Mouse (Mus musculus): ENCODE results near the gene Gm5737. TPM values are rescaled to one million over a fixed set of nuclear protein-coding genes. Genes with fewer than 3 reads are reported as not detected.

The Gm5737 gene
- total RNA-seq, 2 experiments from 2014 or later = not detected

DNA sequence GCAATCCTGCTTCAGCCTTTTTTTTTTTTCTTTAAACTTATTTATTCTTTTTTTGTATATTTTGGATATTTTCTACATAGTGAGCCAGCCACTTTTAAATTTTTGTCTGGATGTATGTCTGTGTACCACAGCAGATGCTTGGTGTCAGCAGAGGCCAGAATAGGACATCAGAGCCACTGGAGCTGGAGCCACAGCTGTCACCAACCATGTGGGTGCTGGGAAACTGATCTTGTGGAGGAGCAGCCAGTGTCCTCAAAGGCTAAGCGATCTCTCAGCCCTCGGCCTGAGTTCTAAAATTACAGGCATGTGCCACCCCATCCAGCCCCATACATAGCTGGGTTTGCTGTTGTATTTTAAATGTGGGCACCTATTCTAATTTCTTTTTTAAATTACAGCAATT lies 27.6 kb downstream of the Gm5737 start:
- no peak for DNase-seq (ENCODE audit: low spot score)
- intact Hi-C loops (cut with DNase I) = loop anchor here (5.0 to 10.0 kb wide), 4 partner anchors 143 to 275 kb away; partner anchors contain the start of genes Cdr2, Mettl9 and Mfsd13b

DNA sequence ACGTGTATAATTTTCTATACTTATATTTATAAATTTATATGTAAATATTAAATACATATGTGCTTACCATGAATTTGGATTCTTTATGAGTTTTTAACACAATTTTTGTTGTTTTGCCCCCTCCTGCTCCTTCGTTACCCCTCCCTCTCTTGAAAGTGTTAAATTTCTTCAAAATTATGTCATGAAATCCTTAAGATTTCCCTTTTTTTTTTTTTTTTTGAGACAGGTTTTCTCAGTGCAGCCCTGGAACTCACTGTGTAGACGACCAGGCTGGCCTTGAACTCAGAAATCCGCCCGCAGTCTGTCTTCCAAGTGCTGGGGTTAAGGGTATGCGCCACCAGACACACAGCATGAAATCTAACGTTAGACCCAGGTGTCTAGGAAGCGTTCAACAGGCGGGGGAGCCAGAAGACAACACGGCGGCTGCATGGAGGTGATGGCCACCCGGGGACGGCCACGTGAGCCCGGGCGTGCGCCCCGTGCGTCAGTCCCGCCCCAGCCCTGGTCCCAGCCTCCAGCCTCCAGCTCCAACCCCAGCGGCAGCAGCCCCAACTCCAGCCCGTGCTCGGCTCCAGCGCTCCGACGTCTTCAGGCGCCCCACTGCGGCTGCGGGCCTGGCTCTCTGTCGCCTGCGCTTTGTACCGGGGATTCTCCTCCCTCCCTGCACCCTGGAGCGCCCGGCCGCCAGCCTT lies 30.3 kb downstream of the Gm5737 start, which contains the start of gene Eef2k:
Gene Eef2k (plus strand): TSS at position 487 of the 692 bp plus-strand sequence.
- intact Hi-C loops (cut with DNase I) = no loop called here
- peak; percentile 81 for DNase-seq (ENCODE audit: low spot score)

DNA sequence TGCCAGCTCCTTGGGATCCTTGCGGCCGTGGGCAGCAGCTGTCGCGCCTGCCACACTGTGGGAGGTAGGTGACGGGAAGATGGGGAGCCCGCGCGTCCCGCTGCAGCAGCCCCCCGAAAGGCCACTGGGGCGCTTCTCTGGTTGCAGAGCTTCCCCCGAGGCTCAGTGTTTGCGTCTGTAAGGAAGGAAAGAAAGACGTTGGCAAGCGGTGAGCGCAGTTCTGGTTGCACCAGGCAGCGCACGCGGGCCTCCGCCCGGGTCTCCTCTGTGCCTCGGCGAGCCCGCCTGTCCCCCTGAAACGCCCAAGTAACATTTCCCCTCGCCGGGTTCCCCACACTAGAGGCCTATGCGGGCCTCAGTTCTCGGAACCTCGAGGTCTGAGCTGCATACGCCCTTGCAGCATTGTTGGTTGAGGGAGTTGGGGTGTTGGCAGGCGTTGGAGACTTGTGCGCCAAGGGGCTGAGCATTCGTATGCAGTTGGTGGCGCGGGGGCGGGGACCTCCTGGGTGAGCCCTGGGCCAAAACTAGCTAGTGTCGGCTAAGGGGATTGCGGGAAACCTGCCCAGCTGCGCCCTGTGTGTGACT lies 31.0 kb downstream of the Gm5737 start:
- intact Hi-C loops (cut with DNase I) = no loop called here
- peak; percentile 79 for DNase-seq (ENCODE audit: low spot score)

DNA sequence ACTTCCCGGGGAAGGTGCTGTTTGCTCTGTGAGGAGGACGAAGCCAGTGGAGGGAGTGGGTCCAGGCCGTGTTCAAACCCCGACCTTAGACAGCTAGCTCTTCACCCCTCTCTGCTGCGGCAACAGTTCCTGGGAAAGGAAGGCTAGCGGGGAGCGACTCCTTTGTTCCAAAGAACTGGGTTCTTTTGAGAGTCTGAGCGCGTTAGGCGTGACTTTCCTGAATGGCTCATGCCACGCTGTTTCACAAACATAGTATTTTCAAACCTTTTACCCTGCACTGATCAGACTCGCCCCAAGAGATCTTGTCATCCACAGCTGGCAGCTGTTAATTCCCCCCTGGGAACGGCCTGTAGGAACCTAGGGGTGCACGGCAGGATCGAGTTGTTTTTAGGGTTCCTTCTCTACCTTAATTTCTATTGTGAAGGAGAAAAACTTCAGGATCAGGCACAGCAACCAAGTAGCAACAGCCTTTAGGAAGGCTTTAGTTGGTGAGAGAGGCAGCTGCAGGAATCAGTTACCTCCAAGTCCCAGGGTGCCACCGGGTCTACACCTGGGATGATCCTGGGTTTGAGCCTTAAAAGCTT lies 31.8 kb downstream of the Gm5737 start:
- intact Hi-C loops (cut with DNase I) = loop anchor here (2.0 kb wide), 1 partner anchor 21 kb away; no protein-coding TSS in a partner anchor
- DNase-seq (ENCODE audit: low spot score) = no peak

DNA sequence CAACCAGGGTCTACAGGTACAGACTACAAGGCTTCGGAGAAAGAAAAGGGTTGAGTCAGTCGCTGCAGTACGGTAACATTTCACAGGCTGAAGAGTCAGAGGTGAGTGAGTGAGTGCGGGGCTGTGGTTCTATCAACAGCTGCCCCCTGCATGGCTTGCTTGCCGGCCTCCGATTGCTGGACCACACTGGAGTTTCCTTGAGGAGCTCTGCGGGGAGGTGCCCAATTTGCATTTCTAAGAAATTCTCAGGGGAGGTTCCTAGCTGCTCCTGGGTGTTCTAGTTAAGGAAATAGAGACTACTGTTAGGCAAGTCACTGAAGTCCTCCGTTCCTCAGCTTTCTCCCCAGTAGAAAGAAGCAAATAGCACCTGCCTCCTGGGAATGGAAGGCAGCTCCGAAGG lies 32.5 kb downstream of the Gm5737 start:
- DNase-seq (ENCODE audit: low spot score) = no peak
- intact Hi-C loops (cut with DNase I) = loop anchor here (2.0 kb wide), 1 partner anchor 20 kb away; no protein-coding TSS in a partner anchor

DNA sequence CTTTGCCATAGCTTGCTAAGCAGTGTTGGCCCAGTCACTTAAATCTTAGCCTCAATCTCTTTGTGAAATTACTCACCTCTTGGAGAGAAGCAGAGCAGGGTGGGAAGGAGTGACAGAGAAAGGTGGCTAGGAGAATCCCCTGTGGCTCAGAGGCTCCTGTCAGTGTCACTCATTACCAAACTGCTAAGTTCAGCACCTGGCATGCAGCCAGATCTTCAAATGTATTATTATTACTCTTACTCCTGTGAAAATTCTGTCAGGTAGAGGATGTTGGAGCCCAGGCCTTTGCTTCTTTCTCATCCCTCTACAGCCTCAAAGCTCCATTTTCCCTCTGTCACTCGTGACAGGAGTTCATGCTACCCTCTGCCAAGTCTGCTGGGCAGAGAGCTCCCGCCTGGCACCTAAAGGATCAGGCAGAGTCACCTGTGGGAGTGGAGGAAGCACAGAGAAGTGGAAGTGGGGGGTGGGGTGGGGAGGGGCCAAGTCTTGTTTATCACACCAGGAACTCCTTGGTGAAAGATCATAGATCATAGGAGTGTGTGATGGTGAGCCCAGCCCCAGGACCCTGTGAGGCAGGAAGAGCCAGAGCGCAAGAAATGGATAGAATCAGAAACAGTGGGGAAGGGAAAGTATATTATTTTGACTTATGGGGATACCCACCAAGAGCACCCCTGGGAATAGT lies 36.8 kb downstream of the Gm5737 start:
- intact Hi-C loops (cut with DNase I) = no loop called here
- no peak for DNase-seq (ENCODE audit: low spot score)

DNA sequence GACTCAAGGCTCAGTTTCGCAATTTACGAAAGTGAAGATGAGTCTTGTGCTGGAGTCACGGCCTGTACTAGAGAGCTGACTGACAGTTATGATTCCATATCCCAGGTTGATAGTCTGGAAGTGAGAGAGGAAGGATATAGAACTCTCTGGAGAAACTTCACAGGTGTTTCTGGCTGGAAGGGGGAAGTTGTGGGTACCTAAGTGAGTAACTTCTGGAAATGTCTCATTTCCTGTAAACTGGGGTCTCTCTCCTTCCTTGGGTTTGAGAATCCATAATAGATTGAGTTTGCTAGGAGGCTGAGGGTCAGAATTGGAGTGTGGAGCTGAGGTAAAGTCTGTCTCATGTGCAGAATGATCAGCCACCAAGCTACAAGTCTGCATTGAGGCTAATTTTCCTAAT lies 38.0 kb downstream of the Gm5737 start:
- intact Hi-C loops (cut with DNase I) = no loop called here
- no peak for DNase-seq (ENCODE audit: low spot score)

DNA sequence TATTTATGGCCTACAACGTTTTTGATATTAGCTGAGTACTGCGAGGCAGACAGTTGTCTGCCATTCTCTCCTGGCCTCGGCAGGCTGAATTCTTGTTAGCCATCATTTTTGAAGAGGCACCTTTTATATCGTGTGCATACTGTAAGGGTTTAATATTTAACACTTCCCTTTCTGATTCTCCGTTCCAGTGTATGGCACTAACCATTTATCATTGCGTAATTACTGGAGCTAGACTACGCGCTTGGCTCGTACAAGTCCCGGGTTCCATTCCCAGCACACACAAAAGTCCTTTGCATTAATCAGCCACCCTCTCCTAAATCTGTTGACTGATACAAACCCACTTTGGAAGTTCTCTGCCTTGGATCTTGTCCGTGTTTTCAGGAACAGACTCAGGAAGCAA lies 47.7 kb downstream of the Gm5737 start:
- no peak for DNase-seq (ENCODE audit: low spot score)
- intact Hi-C loops (cut with DNase I) = no loop called here

DNA sequence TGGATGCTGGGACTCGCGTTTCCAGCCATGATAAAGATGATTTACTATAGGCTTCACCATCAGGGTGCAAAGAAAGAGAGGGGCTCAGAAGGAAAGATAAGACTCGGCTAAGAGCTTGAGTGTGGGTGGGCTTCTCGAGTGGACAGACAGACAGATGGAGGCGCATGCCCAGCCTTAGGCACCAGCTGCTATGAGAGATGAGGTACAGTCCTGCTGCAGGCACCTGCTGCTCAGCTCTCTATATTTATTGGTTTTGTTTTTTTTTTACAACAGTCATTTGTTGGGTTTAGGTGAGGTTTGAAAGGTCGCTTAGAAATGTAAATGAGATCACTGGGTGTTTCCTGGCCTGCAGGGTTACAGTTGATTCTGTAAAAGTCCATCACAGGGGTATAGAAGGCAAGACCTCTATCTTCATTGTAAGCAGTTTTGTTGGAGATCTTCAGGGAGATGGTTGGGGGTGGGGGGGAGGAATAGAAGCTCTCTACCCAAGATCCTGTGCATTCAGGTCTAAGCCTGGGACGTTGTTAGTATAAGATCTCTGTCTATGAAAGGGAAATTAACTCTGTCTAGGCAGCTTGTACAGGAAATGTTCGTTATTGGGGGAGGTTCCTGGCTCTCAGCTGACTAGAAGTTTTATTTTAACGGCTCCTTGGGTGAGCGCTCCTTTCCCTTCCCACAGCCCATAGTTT lies 48.8 kb downstream of the Gm5737 start:
- no peak for DNase-seq (ENCODE audit: low spot score)
- intact Hi-C loops (cut with DNase I) = no loop called here

DNA sequence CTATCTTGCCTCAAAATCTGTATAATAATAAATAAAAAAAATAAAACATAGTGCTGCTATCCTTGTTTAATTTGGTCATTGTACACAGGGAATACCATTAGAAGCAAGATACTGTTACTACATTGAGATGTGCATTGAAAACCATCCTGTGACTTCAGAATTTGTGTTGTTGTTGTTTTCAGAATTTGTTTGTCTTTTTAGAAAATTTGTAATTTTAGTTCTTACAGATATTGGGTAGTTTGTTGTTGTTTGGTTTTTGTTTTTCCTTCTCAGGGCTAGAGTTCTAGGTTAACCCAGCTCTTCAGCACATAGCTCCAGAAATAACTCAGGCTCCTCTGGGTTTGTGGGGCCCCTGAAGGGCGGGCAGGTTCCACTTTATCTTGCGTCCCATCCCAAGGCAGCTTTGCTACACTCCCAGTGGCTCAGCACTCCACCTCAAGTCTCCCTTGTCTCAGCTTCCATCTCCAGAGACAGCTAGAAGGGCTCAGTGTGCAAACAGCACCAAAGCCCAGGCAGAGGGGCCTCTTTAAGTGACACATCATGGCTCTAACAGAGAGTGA lies 49.4 kb downstream of the Gm5737 start:
- intact Hi-C loops (cut with DNase I) = no loop called here

DNA sequence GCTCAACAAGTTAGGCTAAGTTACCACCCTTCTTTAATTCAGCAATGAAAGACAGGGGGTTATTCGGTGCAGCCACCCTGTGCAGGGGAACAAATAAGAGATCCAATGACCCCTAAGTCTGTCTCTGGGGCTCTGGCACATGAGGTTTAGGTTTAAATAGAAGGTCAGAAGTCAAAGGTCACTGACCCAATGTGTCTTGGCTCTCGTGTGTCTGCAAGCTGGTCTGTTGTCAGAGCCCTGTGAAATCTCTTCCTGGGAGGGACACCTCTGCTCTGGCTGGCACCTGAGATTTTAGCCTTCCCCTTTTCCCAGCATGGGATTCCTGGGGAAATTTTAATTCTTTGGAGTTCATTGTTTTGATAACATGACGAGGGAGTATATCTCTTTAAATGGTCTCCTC lies 50.0 kb downstream of the Gm5737 start:
- intact Hi-C loops (cut with DNase I) = no loop called here
- DNase-seq (ENCODE audit: low spot score) = no peak

More for the DNA sequence above, 49.4 kb downstream of the Gm5737 start:
- DNase-seq (ENCODE audit: low spot score) = no peak

DNA sequence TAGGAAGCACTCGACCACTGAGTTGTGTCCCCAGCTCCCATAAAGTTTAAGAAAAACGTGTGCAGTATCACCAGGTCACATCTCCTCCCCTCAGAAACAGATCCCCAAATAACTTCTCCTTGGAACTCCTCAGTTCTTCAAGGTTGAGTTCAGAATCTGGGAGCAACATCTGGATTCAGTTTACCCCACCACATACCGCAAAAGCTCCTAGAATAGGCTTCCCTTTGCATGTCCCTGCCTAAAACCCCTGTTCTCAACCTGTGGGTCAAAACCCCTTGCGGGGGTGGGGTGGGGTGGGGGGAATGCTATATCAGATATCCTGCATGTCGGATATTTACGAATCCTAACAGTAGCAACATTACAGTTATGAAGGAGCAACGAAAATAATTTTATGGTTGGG lies 50.5 kb downstream of the Gm5737 start:
- DNase-seq (ENCODE audit: low spot score) = no peak
- intact Hi-C loops (cut with DNase I) = no loop called here

DNA sequence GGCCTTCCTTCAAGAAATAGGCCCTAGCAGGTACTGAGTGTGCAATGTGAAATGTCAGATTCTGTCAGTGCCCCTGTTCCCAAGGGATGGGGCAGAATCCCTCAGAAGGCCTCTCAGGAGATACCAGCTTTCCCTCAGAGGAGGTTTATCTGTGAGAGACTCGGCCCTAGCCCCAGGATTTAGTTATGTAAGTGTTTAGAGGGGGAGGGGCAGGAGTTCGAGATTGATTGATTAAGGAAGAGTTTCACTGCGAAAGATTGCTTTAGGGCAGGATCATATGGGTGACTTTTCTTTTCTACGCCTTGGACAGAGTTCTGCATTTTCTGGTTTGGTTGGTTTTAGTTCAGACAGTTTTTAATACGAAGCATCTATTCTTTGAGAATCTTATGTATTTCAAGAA lies 51.3 kb downstream of the Gm5737 start:
- intact Hi-C loops (cut with DNase I) = no loop called here
- DNase-seq (ENCODE audit: low spot score) = no peak

DNA sequence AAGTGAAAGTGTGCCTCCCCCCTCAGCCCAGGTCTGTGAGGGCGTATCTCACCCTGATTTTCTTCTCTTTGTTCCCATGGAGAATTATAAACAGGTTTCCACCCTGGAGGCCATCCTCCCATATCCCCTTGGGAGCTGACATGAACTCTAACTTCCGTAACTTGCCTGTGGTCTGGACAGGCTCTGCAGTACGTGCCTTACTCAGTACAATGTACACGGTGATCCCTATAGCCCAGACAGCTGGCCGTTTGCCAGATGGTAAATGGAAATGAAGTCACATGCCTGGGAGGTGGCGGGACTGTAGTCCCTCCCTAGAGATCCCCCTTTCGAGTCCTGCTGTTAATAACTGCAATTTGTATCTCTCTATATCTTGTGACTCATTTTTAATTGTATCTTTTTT lies 52.9 kb downstream of the Gm5737 start:
- no peak for DNase-seq (ENCODE audit: low spot score)

DNA sequence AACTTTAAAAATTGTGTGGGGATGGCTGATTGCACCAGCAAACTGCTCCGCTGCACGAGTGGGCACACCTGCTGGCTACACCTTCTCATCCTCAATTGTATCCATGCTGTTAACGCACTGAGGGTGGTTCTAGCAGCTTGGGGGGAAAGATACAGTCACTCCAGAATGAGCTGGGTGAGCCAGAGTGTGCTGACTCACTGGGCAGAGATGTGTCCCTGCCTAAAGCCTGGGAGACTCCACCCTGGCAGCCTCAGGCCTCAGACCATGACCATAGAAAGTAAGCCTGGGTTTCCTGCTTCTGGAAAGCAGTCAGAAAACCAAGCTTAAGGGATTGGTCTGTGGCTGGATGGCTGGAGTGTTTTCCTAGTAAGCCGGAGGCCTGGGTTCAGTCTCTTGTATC lies 53.7 kb downstream of the Gm5737 start:
- peak; percentile 50 for DNase-seq (ENCODE audit: low spot score)
- intact Hi-C loops (cut with DNase I) = loop anchor here (2.0 kb wide), 1 partner anchor 21 kb away; no protein-coding TSS in a partner anchor

More for the DNA sequence above, 52.9 kb downstream of the Gm5737 start:
- intact Hi-C loops (cut with DNase I) = loop anchor here (2.0 kb wide), 1 partner anchor 20 kb away; no protein-coding TSS in a partner anchor

DNA sequence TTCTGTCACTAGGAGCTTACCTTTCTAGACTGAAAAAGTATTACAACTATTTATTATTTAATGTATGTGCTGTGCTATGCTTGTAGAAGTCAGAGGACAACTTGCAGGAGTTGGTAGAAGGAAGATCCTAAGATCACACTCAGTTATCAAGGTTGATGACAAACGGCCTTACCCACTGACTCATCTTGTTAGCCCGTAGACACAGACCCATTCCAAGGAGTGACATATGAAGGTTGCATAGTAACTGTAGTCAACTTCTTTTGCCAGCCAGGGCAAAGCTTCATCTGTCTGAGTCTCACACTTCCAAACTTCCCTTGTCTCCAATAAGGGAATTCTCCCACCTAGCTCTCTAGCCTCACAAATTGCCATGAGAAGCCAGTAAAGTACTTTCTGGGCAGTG lies 54.5 kb downstream of the Gm5737 start:
- DNase-seq (ENCODE audit: low spot score) = no peak
- intact Hi-C loops (cut with DNase I) = no loop called here

DNA sequence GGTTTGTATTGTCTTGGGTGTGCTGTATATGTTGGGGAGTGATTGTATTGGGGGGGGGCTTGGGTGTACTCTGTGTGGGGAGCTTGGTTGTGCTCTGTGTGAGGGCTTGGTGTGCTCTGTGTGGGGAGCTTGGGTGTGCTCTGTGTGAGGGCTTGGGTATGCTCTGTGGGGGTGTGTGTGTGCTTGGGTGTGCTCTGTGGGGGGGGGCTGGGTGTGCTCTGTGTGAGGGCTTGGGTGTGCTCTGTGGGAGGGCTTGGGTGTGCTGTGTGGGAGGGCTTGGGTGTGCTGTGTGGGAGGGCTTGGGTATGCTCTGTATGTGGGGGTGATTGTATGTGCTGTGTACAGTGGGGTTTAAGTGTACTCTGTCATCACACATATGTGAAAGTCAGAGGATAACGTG lies 55.6 kb downstream of the Gm5737 start:
- DNase-seq (ENCODE audit: low spot score) = no peak
- intact Hi-C loops (cut with DNase I) = no loop called here

DNA sequence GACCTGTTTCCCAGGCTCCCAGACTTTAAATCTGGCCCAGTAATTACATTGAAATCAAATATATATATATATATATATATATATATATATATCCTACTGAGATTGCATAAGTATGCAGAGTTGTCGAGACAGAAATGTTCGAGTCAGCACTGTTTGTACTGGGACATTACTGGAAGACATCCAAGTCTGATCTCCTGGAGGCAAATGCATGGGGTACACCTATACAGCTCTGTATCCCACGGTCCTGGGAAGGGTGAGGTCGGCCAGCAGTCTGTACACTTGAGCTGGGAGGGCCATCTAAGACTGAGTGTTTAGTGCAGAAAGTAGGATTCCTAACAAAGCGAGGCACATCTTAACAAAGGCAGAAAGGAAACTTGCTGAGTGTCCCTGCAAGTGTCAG lies 57.7 kb downstream of the Gm5737 start:
- intact Hi-C loops (cut with DNase I) = no loop called here
- DNase-seq (ENCODE audit: low spot score) = no peak

DNA sequence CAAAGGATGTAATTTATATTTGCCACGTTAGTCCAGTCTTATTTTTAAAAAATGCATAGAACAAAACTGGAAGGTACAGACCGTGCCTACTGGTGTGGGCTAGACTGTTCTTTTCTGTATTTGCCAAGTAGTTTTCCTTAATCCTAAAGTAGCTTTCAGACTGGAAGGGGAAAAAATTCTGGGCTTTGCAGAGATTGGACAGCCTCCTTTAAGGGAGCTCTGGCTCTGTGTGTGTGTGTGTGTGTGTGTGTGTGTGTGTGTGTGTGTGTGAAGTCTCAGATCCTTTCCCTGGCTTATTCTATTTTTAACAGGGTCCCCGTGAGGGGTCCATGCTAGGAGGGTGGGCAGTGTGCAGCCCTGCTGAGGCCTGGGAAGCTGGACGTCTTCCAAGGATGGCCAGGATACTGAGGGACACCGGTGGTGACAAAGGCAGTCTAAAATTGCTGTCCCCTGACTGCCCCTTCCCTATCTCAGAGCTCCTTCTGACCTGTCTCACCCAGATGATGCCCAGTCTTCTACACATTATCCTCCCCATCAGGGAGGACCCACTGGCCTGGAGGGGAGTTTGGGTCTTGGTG lies 58.4 kb downstream of the Gm5737 start:
- DNase-seq (ENCODE audit: low spot score) = no peak
- intact Hi-C loops (cut with DNase I) = no loop called here

All from heart, postnatal 25 days (tissue).